Mouse (Mus musculus): ENCODE measurements around the gene Clec12a. TPM values are rescaled to one million over a fixed set of nuclear protein-coding genes. Genes with fewer than 3 reads are reported as not detected.

Gene Clec12a
- total and polyA plus RNA-seq, 2 experiments from 2014 or later: 0.36 TPM; not detected in 1

GRCm38 (mm10) chr6:129337751-129338150 is 4.7 kb upstream of the Clec12a start:
- Histone ChIP-seq H3K36me3 (replicated peaks; ENCODE audit: control insufficient read depth, insufficient read depth, low read length) (no peaks in the 10 kb centered on the region), H3K27me3 (ENCODE audit: control insufficient read depth, insufficient read depth, low read length) (no peaks in the 10 kb centered on the region), H3K4me1 (ENCODE audit: control insufficient read depth, insufficient read depth) (no peaks in the 10 kb centered on the region), H3K4me2 (ENCODE audit: low read depth, low read length) (no peak overlapping the region), H3K27ac (ENCODE audit: low read depth) (no peak overlapping the region), H3K4me3 (ENCODE audit: low read depth, low read length) (no peak overlapping the region), H3K9ac (replicated peaks; ENCODE audit: low read depth, low read length) (no peak overlapping the region), H3K9me3 (replicated peaks; ENCODE audit: control insufficient read depth, low read length) (no peaks in the 10 kb centered on the region)
- 60% methylated on average over 1 of the region's 1 CpGs for WGBS
- DNase-seq (ENCODE audit: low spot score): no peak
- ATAC-seq (ENCODE audit: insufficient read depth, low read depth): no peak
- TF ChIP-seq EP300 (IDR thresholded peaks at IDR 0.05; ENCODE audit: low read depth) (no peak), CTCF (IDR thresholded peaks at IDR 0.05; ENCODE audit: low read depth) (no peak)

- Histone ChIP-seq H3K4me1 (ENCODE audit: control insufficient read depth, insufficient read depth) (no peaks in the 10 kb centered on the region), H3K27ac (ENCODE audit: low read depth) (no peak overlapping the region), H3K4me2 (ENCODE audit: low read depth, low read length) (no peak overlapping the region), H3K36me3 (replicated peaks; ENCODE audit: control insufficient read depth, insufficient read depth, low read length) (no peaks in the 10 kb centered on the region), H3K27me3 (ENCODE audit: control insufficient read depth, insufficient read depth, low read length) (no peaks in the 10 kb centered on the region), H3K9me3 (replicated peaks; ENCODE audit: control insufficient read depth, low read length) (peaks cover 5% of the 10 kb centered on the region; the same call in 1 of the 2 replicates), H3K9ac (replicated peaks; ENCODE audit: low read depth, low read length) (no peak overlapping the region), H3K4me3 (ENCODE audit: low read depth, low read length) (no peak overlapping the region)
- ATAC-seq (ENCODE audit: insufficient read depth, low read depth) (no peak), DNase-seq (ENCODE audit: low spot score) (no peak)
- TF ChIP-seq CTCF (IDR thresholded peaks at IDR 0.05; ENCODE audit: low read depth): no peak
- TF ChIP-seq EP300 (IDR thresholded peaks at IDR 0.05; ENCODE audit: low read depth): no peak
- 56% methylated on average over 3 of the region's 3 CpGs for WGBS
These were observed 1.9 kb downstream of the Clec12a start for GRCm38 (mm10) chr6:129344408-129344807.

DNA sequence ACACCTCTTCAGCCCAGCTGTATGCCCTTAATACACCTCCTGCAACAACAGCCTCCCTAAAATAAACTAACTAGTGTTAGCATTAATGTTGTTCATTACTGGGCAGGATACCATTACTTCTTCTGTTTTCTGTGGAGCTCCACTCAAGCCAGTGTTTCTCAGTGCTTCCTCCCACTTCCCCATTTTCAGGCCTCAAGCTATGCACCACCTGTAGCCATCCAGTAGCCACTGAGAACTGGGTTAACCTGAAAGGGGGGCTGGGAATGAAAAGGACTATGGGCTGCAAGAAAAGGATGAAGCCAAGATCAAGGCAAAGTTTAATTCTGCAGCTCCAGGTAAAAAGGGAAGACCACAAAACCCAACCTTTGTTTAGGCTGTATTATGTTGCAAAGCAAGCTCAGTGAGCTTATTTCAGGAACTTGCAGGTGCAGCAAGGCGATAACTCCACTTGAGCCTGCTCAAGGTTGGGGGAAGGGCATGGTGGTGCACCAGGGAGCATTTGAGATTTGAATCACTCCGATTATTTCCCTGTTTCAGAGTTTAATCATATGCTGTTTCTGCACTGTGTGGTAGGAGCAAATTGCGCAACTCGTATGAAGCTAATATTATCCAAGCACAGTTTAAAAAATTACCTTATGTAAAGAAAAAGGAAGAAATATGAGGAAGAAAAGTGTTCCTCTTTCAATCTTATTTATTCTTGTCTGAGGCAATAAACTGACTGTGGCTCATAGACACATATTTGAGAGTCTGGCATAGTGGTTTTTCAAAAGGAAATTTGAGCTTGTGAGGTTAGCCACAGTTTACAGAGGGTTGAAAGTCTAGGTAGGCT is 7.2 kb downstream of the Clec12a start:
- H3K36me3 ChIP-seq (replicated peaks; ENCODE audit: control insufficient read depth, insufficient read depth, low read length): no peaks in the 10 kb centered on the region
- DNase-seq (ENCODE audit: low spot score) (no peak), ATAC-seq (ENCODE audit: insufficient read depth, low read depth) (no peak)
- no peak overlapping the region for H3K27ac ChIP-seq (ENCODE audit: low read depth)
- no peak overlapping the region for H3K9ac ChIP-seq (replicated peaks; ENCODE audit: low read depth, low read length)
- H3K27me3 ChIP-seq (ENCODE audit: control insufficient read depth, insufficient read depth, low read length): no peaks in the 10 kb centered on the region
- WGBS: 57% methylated on average over 4 of the region's 4 CpGs
- TF ChIP-seq CTCF (IDR thresholded peaks at IDR 0.05; ENCODE audit: low read depth) (no peak), EP300 (IDR thresholded peaks at IDR 0.05; ENCODE audit: low read depth) (no peak)
- H3K4me2 ChIP-seq (ENCODE audit: low read depth, low read length): no peak overlapping the region
- no peak overlapping the region for H3K4me3 ChIP-seq (ENCODE audit: low read depth, low read length)
- H3K4me1 ChIP-seq (ENCODE audit: control insufficient read depth, insufficient read depth): no peaks in the 10 kb centered on the region
- peaks cover 5% of the 10 kb centered on the region; the same call in 1 of the 2 replicates for H3K9me3 ChIP-seq (replicated peaks; ENCODE audit: control insufficient read depth, low read length)

- H3K27ac ChIP-seq (ENCODE audit: low read depth): no peak overlapping the region
- H3K36me3 ChIP-seq (replicated peaks; ENCODE audit: control insufficient read depth, insufficient read depth, low read length): no peaks in the 10 kb centered on the region
- no peak overlapping the region for H3K9ac ChIP-seq (replicated peaks; ENCODE audit: low read depth, low read length)
- TF ChIP-seq CTCF (IDR thresholded peaks at IDR 0.05; ENCODE audit: low read depth) (no peak), EP300 (IDR thresholded peaks at IDR 0.05; ENCODE audit: low read depth) (no peak)
- DNase-seq (ENCODE audit: low spot score) (no peak), ATAC-seq (ENCODE audit: insufficient read depth, low read depth) (no peak)
- no peaks in the 10 kb centered on the region for H3K27me3 ChIP-seq (ENCODE audit: control insufficient read depth, insufficient read depth, low read length)
- WGBS: 79% methylated on average over 3 of the region's 3 CpGs
- H3K4me3 ChIP-seq (ENCODE audit: low read depth, low read length): no peak overlapping the region
- H3K4me1 ChIP-seq (ENCODE audit: control insufficient read depth, insufficient read depth): no peaks in the 10 kb centered on the region
- H3K4me2 ChIP-seq (ENCODE audit: low read depth, low read length): no peak overlapping the region
- H3K9me3 ChIP-seq (replicated peaks; ENCODE audit: control insufficient read depth, low read length): peaks cover 5% of the 10 kb centered on the region; the same call in 1 of the 2 replicates
These were observed 8.6 kb downstream of the Clec12a start for GRCm38 (mm10) chr6:129351091-129351490.

GRCm38 (mm10) chr6:129355774-129356173 is 13.3 kb downstream of the Clec12a start:
- no peak overlapping the region for H3K4me2 ChIP-seq (ENCODE audit: low read depth, low read length)
- H3K36me3 ChIP-seq (replicated peaks; ENCODE audit: control insufficient read depth, insufficient read depth, low read length): no peaks in the 10 kb centered on the region
- no peak overlapping the region for H3K9ac ChIP-seq (replicated peaks; ENCODE audit: low read depth, low read length)
- DNase-seq (ENCODE audit: low spot score) (no peak), ATAC-seq (ENCODE audit: insufficient read depth, low read depth) (no peak)
- no peak for TF ChIP-seq EP300 (IDR thresholded peaks at IDR 0.05; ENCODE audit: low read depth)
- no peak for TF ChIP-seq CTCF (IDR thresholded peaks at IDR 0.05; ENCODE audit: low read depth)
- no peak overlapping the region for H3K4me3 ChIP-seq (ENCODE audit: low read depth, low read length)
- H3K9me3 ChIP-seq (replicated peaks; ENCODE audit: control insufficient read depth, low read length): no peaks in the 10 kb centered on the region
- 93% methylated on average over 2 of the region's 2 CpGs for WGBS
- no peaks in the 10 kb centered on the region for H3K27me3 ChIP-seq (ENCODE audit: control insufficient read depth, insufficient read depth, low read length)
- no peaks in the 10 kb centered on the region for H3K4me1 ChIP-seq (ENCODE audit: control insufficient read depth, insufficient read depth)
- H3K27ac ChIP-seq (ENCODE audit: low read depth): no peak overlapping the region

DNA sequence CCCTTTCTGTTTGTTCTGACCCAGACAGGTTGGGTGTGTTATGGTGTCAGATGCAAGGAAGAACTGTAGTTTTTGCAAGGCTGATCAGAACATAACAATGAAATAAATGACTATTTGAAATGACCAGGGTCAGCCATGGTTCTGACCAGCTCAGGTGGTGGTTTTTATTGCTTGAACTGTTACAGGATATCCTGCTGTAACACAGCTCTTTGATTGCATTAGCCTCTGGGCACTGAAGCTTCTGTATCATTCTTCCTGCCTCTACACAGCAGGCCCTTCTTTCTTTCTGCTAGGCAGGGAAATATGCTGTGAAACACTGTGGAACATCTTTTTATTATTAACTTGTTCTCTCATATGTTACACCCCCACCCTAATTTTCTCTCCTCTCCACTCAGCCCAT is 13.9 kb downstream of the Clec12a start:
- no peak for ATAC-seq (ENCODE audit: insufficient read depth, low read depth)
- no peak for TF ChIP-seq EP300 (IDR thresholded peaks at IDR 0.05; ENCODE audit: low read depth)
- TF ChIP-seq CTCF (IDR thresholded peaks at IDR 0.05; ENCODE audit: low read depth): no peak
- no peak for DNase-seq (ENCODE audit: low spot score)
- Histone ChIP-seq H3K9ac (replicated peaks; ENCODE audit: low read depth, low read length) (no peak overlapping the region), H3K9me3 (replicated peaks; ENCODE audit: control insufficient read depth, low read length) (no peaks in the 10 kb centered on the region), H3K27ac (ENCODE audit: low read depth) (no peak overlapping the region), H3K4me3 (ENCODE audit: low read depth, low read length) (no peak overlapping the region), H3K4me2 (ENCODE audit: low read depth, low read length) (no peak overlapping the region), H3K4me1 (ENCODE audit: control insufficient read depth, insufficient read depth) (no peaks in the 10 kb centered on the region), H3K36me3 (replicated peaks; ENCODE audit: control insufficient read depth, insufficient read depth, low read length) (no peaks in the 10 kb centered on the region), H3K27me3 (ENCODE audit: control insufficient read depth, insufficient read depth, low read length) (no peaks in the 10 kb centered on the region)
